9 mouse cellular contexts compared by ENCODE assay signal in genomic region chr15:96524239-96524738, GRCm38 (mm10).
DNase-seq lines count a peak whose midpoint lies in the region; ATAC-seq lines count a peak whose summit lies in the region.
"Had no signal": no experiment of that assay in that cellular context is flagged by ENCODE, and none has a peak within 500 bp of the region (broad histone marks: within the 10 kb centered on the region; RNA-seq: fewer than 3 reads in every experiment).

No protein-coding gene starts in this region.

- peak; percentile 84 for ATAC-seq in lung, embryonic 15.5 days (ENCODE audit: borderline replicate concordance, extremely low read depth, low FRiP score, low TSS enrichment)

- peak; percentile 17 for DNase-seq in right cerebral cortex, postnatal 14 days
- no peak for DNase-seq in right cerebral cortex, postnatal 36 days (ENCODE audit: low spot score in 2 of 2)
- peak; percentile 15 for DNase-seq in heart, adult 8-10 months (ENCODE audit: low spot score)
- DNase-seq in B cell, adult 2 months = no peak
- DNase-seq in kidney, postnatal 10 days = no peak
- DNase-seq in thymus, postnatal 4 days = no peak
- no peak for DNase-seq in thymus, postnatal 0 days (ENCODE audit: low spot score)

- no peaks in the 10 kb centered on the region for H3K9me3 ChIP-seq in lung, embryonic 15.5 days
- H3K9me3 ChIP-seq: neural tube, embryonic 12.5 days had no signal

- H3K36me3 ChIP-seq in lung, embryonic 15.5 days = no peaks in the 10 kb centered on the region
- H3K36me3 ChIP-seq: neural tube, embryonic 12.5 days had no signal

- no peak overlapping the region for H3K9ac ChIP-seq in lung, embryonic 15.5 days
- H3K9ac ChIP-seq: neural tube, embryonic 12.5 days had no signal

- peak overlapping the region; percentile 6; the same call in 1 of the 2 replicates for H3K4me2 ChIP-seq in lung, embryonic 15.5 days
- H3K4me2 ChIP-seq: neural tube, embryonic 12.5 days had no signal

- no peak overlapping the region for H3K4me3 ChIP-seq in lung, embryonic 15.5 days
- H3K4me3 ChIP-seq: neural tube, embryonic 12.5 days had no signal

- no peaks in the 10 kb centered on the region for H3K27me3 ChIP-seq in lung, embryonic 15.5 days
- H3K27me3 ChIP-seq: neural tube, embryonic 12.5 days had no signal

- peaks cover 9% of the 10 kb centered on the region for H3K4me1 ChIP-seq in lung, embryonic 15.5 days

- WGBS in lung, embryonic 15.5 days = 25% methylated on average over 9 of the region's 9 CpGs

- H3K27ac ChIP-seq in lung, embryonic 15.5 days = peak overlapping the region; percentile 76
- H3K27ac ChIP-seq: neural tube, embryonic 12.5 days had no signal

Comparison
In these comparisons a context has a peak if more than half of its experiments do, and no peak if none do; other contexts are left out.
1. DNase-seq: peak in right cerebral cortex, postnatal 14 days (single experiment) and heart, adult 8-10 months (single experiment); none in right cerebral cortex, postnatal 36 days (0 of 2), B cell, adult 2 months (0 of 2), kidney, postnatal 10 days (single experiment), thymus, postnatal 4 days (single experiment) and thymus, postnatal 0 days (single experiment).